Mouse (Mus musculus) ES-E14 (cell line): Measurements from ENCODE around the gene Acot1. TPM values are rescaled to one million over a fixed set of nuclear protein-coding genes. Genes with fewer than 3 reads are reported as not detected.
"Not testable (repeated sequence)": the region's sequence is repeated elsewhere in the genome, so short reads cannot be mapped to it uniquely, and the experiment has no call there.

Experiments used
- DNase-seq: peaks from one replicate; pipeline ENCODE4 v3.0.0-alpha.2; 2013; ENCODE audit warnings: low read depth, low spot score
- H3K27ac ChIP-seq: 2 replicates; pipeline ENCODE4 v1.5.1; 2012; ENCODE audit warnings: low read depth, mild to moderate bottlenecking, low read length, moderate library complexity, mixed read lengths; ENCODE audit not compliant: poor library complexity, insufficient read depth, severe bottlenecking
- H3K36me3 ChIP-seq: 2 replicates; pipeline ENCODE4 v1.6.1; 2012; ENCODE audit warnings: mild to moderate bottlenecking, low read length, moderate library complexity, mixed read lengths; ENCODE audit not compliant: control insufficient read depth, poor library complexity, insufficient read depth, severe bottlenecking
- H3K4me1 ChIP-seq, 2 experiments: fragments of 150-350 bp in 1 of 2; sonication (generic) in 1 of 2; 2 replicates each; pipeline ENCODE4 v1.6.1; 2012; ENCODE audit warnings: low read length in 2 of 2, mild to moderate bottlenecking in 1 of 2, mixed read lengths in 1 of 2; ENCODE audit not compliant: control insufficient read depth in 2 of 2, insufficient read depth in 2 of 2, poor library complexity in 1 of 2
- H3K4me3 ChIP-seq, 2 experiments: fragments of 150-350 bp in 1 of 2; sonication (generic) in 1 of 2; 2 replicates each; pipeline ENCODE4 v1.5.1; 2012; ENCODE audit warnings: low read length in 2 of 2, low read depth in 1 of 2, mild to moderate bottlenecking in 1 of 2, mixed read lengths in 1 of 2; ENCODE audit not compliant: insufficient read depth in 1 of 2, poor library complexity in 1 of 2, severe bottlenecking in 1 of 2
- H3K9ac ChIP-seq: 2 replicates; pipeline ENCODE4 v1.6.1; 2012; ENCODE audit warnings: low read depth, mild to moderate bottlenecking, low read length, mixed read lengths; ENCODE audit not compliant: poor library complexity, insufficient read depth, severe bottlenecking
- H3K9me3 ChIP-seq: fragments of 150-350 bp; sonication (generic); 2 replicates; pipeline ENCODE4 v1.6.1; 2012; ENCODE audit warnings: low read depth, mild to moderate bottlenecking, low read length; ENCODE audit not compliant: control insufficient read depth, insufficient read depth
- CHD2 ChIP-seq: IDR thresholded peaks from 2 replicates; pipeline ENCODE4 v1.6.1; 2014; ENCODE audit warnings: mild to moderate bottlenecking, low read depth, low read length, inconsistent platforms
- HCFC1 ChIP-seq: IDR thresholded peaks from 2 replicates; pipeline ENCODE4 v1.6.1; 2012; ENCODE audit warnings: low read length, inconsistent platforms, borderline replicate concordance; ENCODE audit not compliant: insufficient read depth
- MAFK ChIP-seq: IDR thresholded peaks from 2 replicates; pipeline ENCODE4 v1.6.1; 2014; ENCODE audit warnings: mild to moderate bottlenecking, low read depth, low read length, inconsistent platforms; ENCODE audit not compliant: insufficient read depth
- ZC3H11A ChIP-seq: IDR thresholded peaks from 2 replicates; pipeline ENCODE4 v1.6.1; 2012; ENCODE audit warnings: low read depth, mild to moderate bottlenecking, inconsistent platforms, low read length, borderline replicate concordance
- ZNF384 ChIP-seq: IDR thresholded peaks from 2 replicates; pipeline ENCODE4 v1.6.1; 2012; ENCODE audit warnings: low read depth, low read length, inconsistent platforms
- in situ Hi-C, 2 experiments: fragments of 600-800 bp; cut with MboI; formaldehyde crosslinking; loops; one replicate each; pipeline ENCODE4 v1.15.1; 2025; ENCODE audit warnings: low sequenced_read_pairs in 2 of 2, inconsistent platforms in 1 of 2; ENCODE audit not compliant: unreplicated experiment in 2 of 2
- total RNA-seq: library from RNA; depleted of rRNA; stranded (reverse); fragments of 300-350 nt; gene quantifications from 2 replicates; pipeline ENCODE4 v1.2.3, GENCODE M21; 2012

The Acot1 gene
- total RNA-seq, 1 experiment: 10.2 TPM

DNA sequence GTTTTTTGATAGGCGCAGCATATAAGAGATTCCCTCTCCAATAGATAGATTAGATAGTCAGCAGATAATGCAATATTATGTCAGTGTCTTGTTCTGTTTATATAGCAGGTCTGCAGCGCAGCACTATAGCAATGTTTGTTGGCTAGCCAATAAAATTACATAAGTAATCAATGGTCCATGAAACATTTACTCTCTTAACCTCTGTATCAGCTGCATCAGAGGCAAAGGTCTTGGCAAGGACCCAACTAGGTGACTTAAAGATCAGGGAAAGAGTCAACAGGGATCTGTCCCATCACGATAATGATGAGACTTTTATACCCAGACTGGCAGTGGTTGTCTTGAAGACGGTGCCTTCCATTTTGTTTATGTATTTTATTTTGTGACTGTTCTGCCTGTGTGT, 23.6 kb downstream of the Acot1 start:
- TF ChIP-seq ZNF384: no peak
- TF ChIP-seq CHD2: no peak
- TF ChIP-seq ZC3H11A: no peak
- no peak for TF ChIP-seq MAFK
- no peak for TF ChIP-seq HCFC1
- H3K36me3 ChIP-seq: no peaks in the 10 kb centered on the region

DNA sequence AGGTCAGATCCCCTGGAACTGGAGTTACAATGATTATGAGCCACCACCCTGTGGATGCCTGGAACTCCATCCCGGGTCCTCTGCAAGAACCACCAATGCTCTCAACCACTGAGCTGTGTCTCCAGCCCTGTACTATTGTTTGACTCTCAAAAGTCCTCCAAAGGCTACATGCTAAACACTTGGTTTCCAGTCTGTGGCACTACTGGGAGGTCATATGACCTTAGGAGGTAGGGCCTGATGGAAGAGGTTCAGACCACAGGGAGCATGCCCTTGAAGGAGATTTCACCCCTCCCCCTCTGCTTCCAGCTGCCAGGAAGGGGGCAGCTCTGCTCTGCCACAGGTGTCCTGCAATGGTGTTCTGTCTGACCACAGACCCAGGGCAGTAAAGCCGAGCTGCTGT, 24.0 kb downstream of the Acot1 start:
- H3K27ac ChIP-seq, in situ Hi-C loops, DNase-seq, H3K36me3 ChIP-seq, H3K9me3 ChIP-seq, H3K4me3 ChIP-seq, H3K9ac ChIP-seq, H3K4me1 ChIP-seq: not testable (repeated sequence)

More for the DNA sequence above, 23.6 kb downstream of the Acot1 start:
- no peak overlapping the region for H3K27ac ChIP-seq
- no peaks in the 10 kb centered on the region; a peak in 1 of 4 replicates for H3K4me1 ChIP-seq
- H3K9me3 ChIP-seq: 0 out of 2 replicates have a peak, but pooled peaks cover 4% of the 10 kb centered on the region
- no peak overlapping the region for H3K4me3 ChIP-seq
- H3K9ac ChIP-seq: no peak overlapping the region
- in situ Hi-C loops: no loop called here
- DNase-seq: no peak

DNA sequence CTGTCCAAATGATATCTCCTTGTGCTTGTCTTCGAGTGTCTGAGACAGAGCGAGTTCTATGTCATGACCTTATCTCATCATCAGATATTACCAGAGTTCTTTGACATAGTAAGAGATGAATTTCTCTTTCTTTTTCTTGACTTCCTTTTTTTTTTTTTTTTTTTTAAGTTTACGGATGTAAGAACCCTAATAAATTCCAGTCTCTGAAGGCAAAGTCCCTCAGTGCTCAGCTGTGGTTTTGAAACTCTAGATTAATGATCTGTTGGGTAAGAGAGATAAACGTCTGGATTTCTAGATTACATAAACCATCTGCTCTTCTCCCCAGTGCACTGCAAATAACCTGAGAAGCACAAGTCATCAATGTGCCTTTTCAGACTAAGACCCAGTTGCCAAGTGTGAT, 24.8 kb downstream of the Acot1 start:
- Histone ChIP-seq H3K4me3 (no peak overlapping the region), H3K36me3 (no peaks in the 10 kb centered on the region), H3K9me3 (0 out of 2 replicates have a peak, but pooled peaks cover 4% of the 10 kb centered on the region), H3K4me1 (no peaks in the 10 kb centered on the region; a peak in 1 of 4 replicates), H3K9ac (no peak overlapping the region), H3K27ac (no peak overlapping the region)
- no peak for DNase-seq
- in situ Hi-C loops: no loop called here
- no peak for TF ChIP-seq ZC3H11A
- no peak for TF ChIP-seq MAFK
- no peak for TF ChIP-seq HCFC1
- no peak for TF ChIP-seq ZNF384
- no peak for TF ChIP-seq CHD2

DNA sequence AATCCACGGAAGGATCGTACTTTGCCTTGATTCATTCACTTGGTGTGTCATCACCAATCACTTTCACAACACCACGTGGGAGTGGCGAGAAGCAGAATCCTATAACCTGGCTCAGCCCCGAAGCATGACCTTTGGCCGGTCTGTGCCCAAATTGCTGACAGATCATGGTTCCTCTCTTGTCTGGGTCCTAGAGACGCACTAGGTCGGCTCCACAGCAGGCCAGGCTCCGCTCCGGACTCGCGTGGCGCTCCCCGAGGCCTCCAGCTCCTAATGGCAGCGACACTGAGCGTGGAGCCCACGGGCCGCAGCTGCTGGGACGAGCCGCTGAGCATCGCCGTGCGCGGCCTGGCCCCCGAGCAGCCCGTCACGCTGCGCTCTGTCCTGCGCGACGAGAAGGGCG, 29.0 kb downstream of the Acot1 start, which contains the start of gene Acot4:
Acot4 (plus strand) TSS at position 139 of the 400 bp plus-strand sequence.
- in situ Hi-C loops, H3K36me3 ChIP-seq, H3K9me3 ChIP-seq, DNase-seq, H3K4me1 ChIP-seq, H3K27ac ChIP-seq: not testable (repeated sequence)
- Histone ChIP-seq H3K4me3 (peak within 1 kb of the TSS; percentile 66 to 74; a peak in 3 of 4 replicates), H3K9ac (peak within 1 kb of the TSS; percentile 75)

GRCm38 (mm10) chr12:84038691-84039111, 29.4 kb downstream of the Acot1 start, which contains the start of gene Gm49366:
Gm49366 (plus strand) TSS chr12:84038935.
- in situ Hi-C loops, H3K4me1 ChIP-seq, H3K9me3 ChIP-seq, H3K36me3 ChIP-seq, H3K27ac ChIP-seq, DNase-seq: not testable (repeated sequence)
- Histone ChIP-seq H3K9ac (peak within 1 kb of the TSS; percentile 75), H3K4me3 (peak within 1 kb of the TSS; percentile 66 to 74; a peak in 3 of 4 replicates)
